Mouse (Mus musculus) erythroblast, embryonic 14.5 days (primary cell): ENCODE results near the gene Lamp1. TPM values are rescaled to one million over a fixed set of nuclear protein-coding genes. Genes with fewer than 3 reads are reported as not detected.

Experiments used
- H3K27me3 ChIP-seq: 2 replicates; pipeline ENCODE4 v1.6.1; 2012; ENCODE audit warnings: inconsistent platforms; ENCODE audit not compliant: control insufficient read depth
- H3K36me3 ChIP-seq: 2 replicates; pipeline ENCODE4 v1.6.1; 2012; ENCODE audit warnings: mild to moderate bottlenecking, inconsistent platforms; ENCODE audit not compliant: control insufficient read depth
- H3K4me1 ChIP-seq: 2 replicates; pipeline ENCODE4 v1.6.1; 2012; ENCODE audit warnings: inconsistent platforms; ENCODE audit not compliant: control insufficient read depth
- H3K4me3 ChIP-seq: replicated peaks from 2 replicates; pipeline ENCODE3; 2012; ENCODE audit warnings: moderate library complexity, mild to moderate bottlenecking, inconsistent platforms
- H3K9me3 ChIP-seq: 2 replicates; pipeline ENCODE4 v1.6.1; 2012; ENCODE audit warnings: low read length, inconsistent platforms, mixed read lengths; ENCODE audit not compliant: control insufficient read depth
- GATA1 ChIP-seq: IDR thresholded peaks from 2 replicates; pipeline ENCODE4 v1.6.1; 2012; ENCODE audit warnings: low read length, inconsistent platforms, mixed read lengths
- TAL1 ChIP-seq: IDR thresholded peaks from 3 replicates; pipeline ENCODE4 v1.6.1; 2012; ENCODE audit warnings: low read length, inconsistent platforms, mixed read lengths
- polyA plus RNA-seq: library from polyadenylated mRNA; stranded (reverse); fragments of >175 nt; gene quantifications from 2 replicates; pipeline ENCODE4 v1.2.3, GENCODE M21; 2012

The Lamp1 gene
- polyA plus RNA-seq, 1 experiment, result 11.0 TPM

- peaks cover 5% of the 10 kb centered on the region for H3K9me3 ChIP-seq
- peaks cover 48% of the 10 kb centered on the region for H3K36me3 ChIP-seq
- peaks cover 86% of the 10 kb centered on the region for H3K4me1 ChIP-seq
- peak overlapping the region; percentile 90 for H3K4me3 ChIP-seq
- peaks cover 11% of the 10 kb centered on the region for H3K27me3 ChIP-seq
- TF ChIP-seq TAL1, result peak; percentile 91
- TF ChIP-seq GATA1, result peak; percentile 83
Observed at GRCm38 (mm10) chr8:13202806-13203205, 43.8 kb downstream of the Lamp1 start.

- TF ChIP-seq GATA1 (no peak), TAL1 (no peak)
- peaks cover 5% of the 10 kb centered on the region for H3K9me3 ChIP-seq
- peaks cover 50% of the 10 kb centered on the region for H3K36me3 ChIP-seq
- H3K27me3 ChIP-seq, result peaks cover 11% of the 10 kb centered on the region
- H3K4me1 ChIP-seq, result peaks cover 90% of the 10 kb centered on the region
- H3K4me3 ChIP-seq, result peak overlapping the region; percentile 90
Observed at GRCm38 (mm10) chr8:13203472-13203871, 44.5 kb downstream of the Lamp1 start.

DNA sequence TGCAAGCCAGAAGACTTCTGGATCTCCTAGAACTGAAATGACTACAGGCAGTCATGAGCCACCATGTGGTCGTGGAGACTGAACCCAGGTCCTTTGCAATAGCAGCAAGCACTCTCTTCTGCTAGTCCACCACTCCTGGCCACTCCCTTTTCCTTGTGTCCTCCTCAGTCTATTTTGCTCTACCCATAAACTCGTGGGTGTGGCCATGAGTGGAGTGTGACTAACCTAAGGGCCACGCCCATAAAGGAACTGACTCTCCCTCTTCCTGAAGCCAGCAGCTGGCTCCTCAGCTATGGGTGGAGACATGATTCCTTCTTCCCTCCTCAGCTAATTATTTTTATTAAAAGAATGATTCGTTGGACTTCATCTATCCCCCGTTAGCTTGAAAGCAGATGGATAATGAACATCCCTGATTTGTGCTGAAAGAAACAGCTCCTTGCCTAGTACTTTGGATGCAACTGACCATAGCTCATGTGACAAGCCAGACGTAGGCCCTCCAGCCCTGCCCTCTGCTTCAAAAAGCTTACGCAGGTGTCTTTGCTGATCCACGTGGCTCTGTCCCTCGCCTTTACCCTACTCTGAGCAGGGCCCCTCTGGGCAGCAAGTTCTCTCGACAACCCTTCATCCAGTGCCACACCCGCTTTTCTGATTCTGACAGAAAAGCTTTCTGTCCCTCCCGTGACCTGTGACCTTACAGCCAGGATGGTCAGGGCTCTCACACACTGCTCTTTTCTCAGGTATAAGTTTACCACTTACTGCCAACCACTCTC lies 45.6 kb downstream of the Lamp1 start:
- H3K36me3 ChIP-seq, result peaks cover 48% of the 10 kb centered on the region
- peaks cover 95% of the 10 kb centered on the region for H3K4me1 ChIP-seq
- H3K27me3 ChIP-seq, result peaks cover 11% of the 10 kb centered on the region
- H3K4me3 ChIP-seq, result peak overlapping the region; percentile 54
- TF ChIP-seq GATA1 (no peak), TAL1 (no peak)
- H3K9me3 ChIP-seq, result peaks cover 5% of the 10 kb centered on the region

- peaks cover 48% of the 10 kb centered on the region for H3K36me3 ChIP-seq
- peak overlapping the region; percentile 54 for H3K4me3 ChIP-seq
- peaks cover 5% of the 10 kb centered on the region for H3K9me3 ChIP-seq
- TF ChIP-seq TAL1 (no peak), GATA1 (no peak)
- H3K4me1 ChIP-seq, result peaks cover 92% of the 10 kb centered on the region
- H3K27me3 ChIP-seq, result peaks cover 3% of the 10 kb centered on the region; the same call in 1 of the 2 replicates
Observed at GRCm38 (mm10) chr8:13205311-13205710, 46.4 kb downstream of the Lamp1 start.

DNA sequence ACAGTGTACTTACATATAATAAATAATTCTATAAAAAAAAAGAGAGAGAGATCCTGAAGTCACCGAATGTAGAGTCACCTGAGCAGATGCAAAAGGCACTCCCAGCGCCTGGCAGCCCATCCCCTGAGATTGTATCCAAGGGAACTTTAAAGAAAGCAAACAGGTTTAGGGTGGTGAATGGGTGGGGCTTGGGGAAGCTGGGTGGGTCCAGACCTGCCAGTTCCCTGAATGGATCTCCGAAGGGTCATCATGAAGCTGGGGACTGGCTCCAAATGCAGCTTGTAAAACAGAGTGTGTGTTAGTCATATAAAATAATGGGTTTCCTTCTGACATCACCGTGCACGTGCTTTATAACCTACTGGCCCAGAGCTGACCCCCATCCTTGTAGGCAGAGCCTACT lies 47.3 kb downstream of the Lamp1 start:
- Histone ChIP-seq H3K9me3 (peaks cover 5% of the 10 kb centered on the region), H3K36me3 (peaks cover 48% of the 10 kb centered on the region), H3K27me3 (no peaks in the 10 kb centered on the region), H3K4me3 (peak overlapping the region; percentile 14), H3K4me1 (peaks cover 91% of the 10 kb centered on the region)
- TF ChIP-seq TAL1, result no peak
- no peak for TF ChIP-seq GATA1

- Histone ChIP-seq H3K4me3 (peak overlapping the region; percentile 27), H3K9me3 (peaks cover 5% of the 10 kb centered on the region), H3K36me3 (peaks cover 31% of the 10 kb centered on the region), H3K4me1 (peaks cover 78% of the 10 kb centered on the region), H3K27me3 (peaks cover 3% of the 10 kb centered on the region)
- TF ChIP-seq GATA1 (no peak), TAL1 (no peak)
Observed at GRCm38 (mm10) chr8:13208627-13209355, 49.8 kb downstream of the Lamp1 start.

- peaks cover 3% of the 10 kb centered on the region for H3K27me3 ChIP-seq
- peaks cover 73% of the 10 kb centered on the region for H3K4me1 ChIP-seq
- no peaks in the 10 kb centered on the region for H3K9me3 ChIP-seq
- peaks cover 21% of the 10 kb centered on the region for H3K36me3 ChIP-seq
- H3K4me3 ChIP-seq, result peak overlapping the region; percentile 6
- TF ChIP-seq GATA1, result no peak
- TF ChIP-seq TAL1, result no peak
Observed at GRCm38 (mm10) chr8:13209770-13210169, 50.8 kb downstream of the Lamp1 start.

- H3K36me3 ChIP-seq, result no peaks in the 10 kb centered on the region
- H3K9me3 ChIP-seq, result no peaks in the 10 kb centered on the region
- peaks cover 3% of the 10 kb centered on the region for H3K27me3 ChIP-seq
- no peak for TF ChIP-seq GATA1
- no peak for TF ChIP-seq TAL1
- peaks cover 34% of the 10 kb centered on the region for H3K4me1 ChIP-seq
- H3K4me3 ChIP-seq, result no peak overlapping the region
Observed at GRCm38 (mm10) chr8:13213479-13214268, 54.7 kb downstream of the Lamp1 start.
